Mouse (Mus musculus) intestine, postnatal 0 days (tissue): ENCODE measurements around the gene Adat3. TPM values are rescaled to one million over a fixed set of nuclear protein-coding genes. Genes with fewer than 3 reads are reported as not detected.

ENCODE experiments used
- ATAC-seq: fragments of 200-750 bp; cut with Nextera tagmentation; 2 replicates; pipeline ENCODE4 v1.8.0; 2017; ENCODE audit warnings: mild to moderate bottlenecking, moderate TSS enrichment, moderate library complexity
- H3K27ac ChIP-seq: fragments of 300-500 bp; sonication (generic); 2 replicates; pipeline ENCODE4 v1.5.1; 2014; ENCODE audit warnings: mild to moderate bottlenecking, low read depth, low read length, moderate library complexity
- H3K27me3 ChIP-seq: fragments of 300-500 bp; sonication (generic); replicated peaks from 2 replicates; pipeline ENCODE4 v1.6.1; 2014; ENCODE audit warnings: low read length, mixed read lengths; ENCODE audit not compliant: control insufficient read depth, insufficient read depth
- H3K36me3 ChIP-seq: fragments of 300-500 bp; sonication (generic); 2 replicates; pipeline ENCODE4 v1.6.1; 2014; ENCODE audit warnings: mild to moderate bottlenecking, moderate library complexity; ENCODE audit not compliant: control insufficient read depth, insufficient read depth
- H3K4me1 ChIP-seq: fragments of 300-500 bp; sonication (generic); replicated peaks from 2 replicates; pipeline ENCODE4 v1.6.1; 2014; ENCODE audit warnings: antibody characterized with exemption, low read length, mixed read lengths; ENCODE audit not compliant: control insufficient read depth, insufficient read depth
- H3K4me2 ChIP-seq: fragments of 300-500 bp; sonication (generic); replicated peaks from 2 replicates; pipeline ENCODE4 v1.6.1; 2014; ENCODE audit warnings: low read depth, mild to moderate bottlenecking, moderate library complexity
- H3K4me3 ChIP-seq: fragments of 300-500 bp; sonication (generic); 2 replicates; pipeline ENCODE4 v1.5.1; 2014; ENCODE audit warnings: low read depth, low read length
- H3K9ac ChIP-seq: fragments of 300-500 bp; sonication (generic); 2 replicates; pipeline ENCODE4 v1.6.1; 2014; ENCODE audit warnings: mild to moderate bottlenecking, low read depth, low read length
- H3K9me3 ChIP-seq: fragments of 300-500 bp; sonication (generic); 2 replicates; pipeline ENCODE4 v1.6.1; 2016; ENCODE audit warnings: mixed run types; ENCODE audit not compliant: control insufficient read depth
- CTCF ChIP-seq: sonication (generic); IDR thresholded peaks from 2 replicates; pipeline ENCODE4 v1.5.1; 2016; ENCODE audit warnings: low read depth, mild to moderate bottlenecking, control low read depth, antibody characterized with exemption, moderate library complexity
- WGBS: fragments of 180-500 bp; shearing (Covaris S2); extraction: QIAGEN DNeasy Blood & Tissue Kit; methylation state at CpG from one replicate; pipeline ENCODE4 v1.1.7; 2014; 5-methylcytosine and 5-hydroxymethylcytosine counted together
- polyA plus RNA-seq: library from polyadenylated mRNA; unstranded; fragments of >200 nt; fragmentation: Nextera tagmentation; extraction: Ambion mirVana; gene quantifications from 2 replicates; pipeline ENCODE4 v1.2.1, GENCODE M21; 2015

Gene Adat3
- polyA plus RNA-seq, 1 experiment from 2014 or later = 5.4 TPM

DNA sequence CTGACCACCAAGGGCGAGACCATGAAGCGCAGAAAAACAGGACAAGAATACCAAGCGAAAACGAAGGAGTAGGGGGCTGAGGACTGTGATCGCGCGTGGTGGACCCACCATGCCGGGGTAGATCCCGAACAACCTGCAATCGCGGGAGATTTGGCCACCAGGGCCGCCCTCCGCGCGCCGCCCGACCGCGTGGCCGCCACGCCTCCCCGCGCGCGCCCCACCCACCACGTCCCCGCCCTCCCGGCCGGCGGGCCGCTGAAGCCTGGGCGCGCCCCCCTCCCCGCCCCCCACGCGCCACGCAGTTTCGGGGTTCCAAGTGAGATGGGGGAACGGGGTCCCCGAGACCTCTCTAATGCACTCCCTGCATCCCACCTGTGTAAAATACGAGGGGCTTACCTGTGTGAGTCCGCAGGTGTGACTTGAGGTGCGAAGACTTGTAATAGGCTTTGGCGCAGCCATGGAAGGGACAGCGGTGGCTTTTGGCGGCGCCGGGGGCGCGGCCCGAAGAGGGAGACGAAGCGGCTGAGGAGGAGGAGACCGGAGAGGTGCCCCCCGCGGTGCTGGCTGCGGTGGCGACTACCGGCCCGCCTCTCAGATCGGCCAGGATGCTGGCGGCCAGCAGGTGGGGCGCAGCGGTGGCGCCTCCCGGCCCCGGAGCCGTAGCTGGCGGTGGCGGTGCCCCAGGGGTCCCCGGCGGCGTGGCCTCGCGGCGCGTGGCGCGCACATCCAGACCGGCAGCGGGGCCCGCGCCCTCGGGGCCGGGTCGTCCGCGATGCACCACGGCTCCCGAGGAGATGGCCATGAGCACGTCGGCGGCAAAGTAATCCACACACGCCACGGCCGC, 26.1 kb upstream of the Adat3 start:
- WGBS = under 1% methylated on average over 67 of the region's 96 CpGs
- peak; percentile 6; the same call in 1 of the 2 replicates for ATAC-seq
- no peaks in the 10 kb centered on the region for H3K9me3 ChIP-seq
- no peaks in the 10 kb centered on the region for H3K27me3 ChIP-seq
- TF ChIP-seq CTCF = peak; percentile 31
- H3K4me3 ChIP-seq = peak overlapping the region; percentile 75
- H3K27ac ChIP-seq = peak overlapping the region; percentile 86
- peak overlapping the region; percentile 96 for H3K4me2 ChIP-seq
- no peaks in the 10 kb centered on the region for H3K36me3 ChIP-seq
- peaks cover 8% of the 10 kb centered on the region; the same call in 1 of the 2 replicates for H3K4me1 ChIP-seq
- peak overlapping the region; percentile 59 for H3K9ac ChIP-seq

DNA sequence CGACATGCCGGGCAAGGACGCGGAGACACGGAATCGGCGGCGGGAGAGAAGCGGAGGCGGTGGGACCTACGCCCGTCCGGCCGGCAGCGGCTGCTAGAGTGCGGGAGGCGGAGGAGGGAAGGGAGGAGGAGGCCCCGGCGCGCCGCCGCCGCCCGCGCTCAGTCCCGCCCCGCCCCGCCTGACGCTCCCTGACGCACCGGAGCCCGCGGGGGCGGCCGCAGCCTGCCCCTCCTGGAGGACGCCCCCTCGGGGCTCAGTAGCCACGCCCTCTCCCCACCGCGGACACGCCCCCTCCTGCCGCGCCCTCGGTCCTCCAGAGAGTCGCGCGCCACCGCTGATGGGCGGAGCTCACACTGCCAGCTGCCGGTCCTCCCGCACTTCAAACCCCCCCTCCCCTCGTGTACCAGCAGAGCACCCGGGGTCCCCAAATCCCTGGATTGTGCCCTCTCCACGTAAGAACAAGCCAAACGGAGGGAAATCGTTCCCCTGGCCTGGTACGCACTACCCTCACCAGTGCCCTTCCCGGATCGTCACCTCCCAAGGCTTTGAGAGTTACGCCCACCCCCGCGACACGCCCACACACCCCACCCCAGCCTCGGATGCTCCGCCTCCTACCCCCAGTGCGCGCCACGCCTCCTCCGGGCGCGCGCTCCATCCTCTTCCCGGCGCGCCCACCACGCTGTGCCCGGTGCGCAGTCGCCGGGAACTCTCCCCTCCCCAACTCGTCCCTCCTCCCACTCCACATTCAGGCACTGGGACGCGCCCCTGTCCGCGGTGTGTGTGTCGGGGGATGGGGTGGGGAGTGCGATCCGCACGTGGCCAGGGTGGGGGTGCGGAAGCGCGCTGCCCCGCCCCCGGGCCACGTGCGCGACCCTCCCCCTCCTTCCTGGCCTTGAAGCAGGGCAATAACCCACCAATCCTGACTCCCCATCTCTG, 25.2 kb upstream of the Adat3 start, which contains the start of gene Klf16:
TSS of gene Klf16 (minus strand) at position 127 of the 936 bp plus-strand sequence.
- Histone ChIP-seq H3K9me3 (no peaks in the 10 kb centered on the region), H3K36me3 (peaks cover 5% of the 10 kb centered on the region; the same call in 1 of the 2 replicates), H3K9ac (peak within 1 kb of the TSS; percentile 59), H3K4me2 (peak within 1 kb of the TSS; percentile 96), H3K4me3 (peak within 1 kb of the TSS; percentile 75), H3K4me1 (peaks cover 3% of the 10 kb centered on the region; the same call in 1 of the 2 replicates), H3K27ac (peak within 1 kb of the TSS; percentile 86), H3K27me3 (no peaks in the 10 kb centered on the region)
- TF ChIP-seq CTCF = peak; percentile 14; the same call in 1 of the 2 replicates
- under 1% methylated on average over 56 of the region's 97 CpGs for WGBS
- ATAC-seq = peak; percentile 86

DNA sequence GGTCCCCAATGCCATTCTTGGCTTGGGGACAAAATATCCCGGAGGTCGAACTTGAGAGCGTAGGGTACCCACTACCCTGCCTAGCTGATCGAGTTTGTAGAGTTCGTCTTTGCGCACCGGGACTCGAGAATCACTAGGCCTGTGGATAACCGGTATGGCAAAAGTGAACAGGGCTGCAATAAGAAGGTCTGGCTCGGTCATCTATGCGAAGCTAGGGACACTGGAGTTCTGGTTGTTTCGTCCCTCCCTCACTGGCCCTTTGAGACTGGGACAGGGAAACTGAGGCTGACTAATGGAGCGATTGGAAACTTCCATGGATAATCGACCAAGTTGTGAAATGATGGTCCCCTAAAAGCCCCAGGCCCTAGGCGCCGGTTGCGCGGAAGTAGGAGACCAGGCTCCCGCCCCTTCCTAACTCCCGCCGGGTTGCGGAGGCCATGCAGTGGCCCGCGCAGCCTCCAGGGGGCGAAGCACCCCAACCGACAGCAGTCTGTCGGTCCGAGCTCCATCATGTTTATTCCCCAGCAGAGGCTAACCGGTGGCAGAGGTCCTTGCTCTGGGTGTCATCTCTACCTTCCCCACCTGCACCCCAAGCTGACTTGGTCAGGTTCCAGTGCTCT, 24.4 kb upstream of the Adat3 start:
- H3K9me3 ChIP-seq = no peaks in the 10 kb centered on the region
- peak; percentile 93 for TF ChIP-seq CTCF
- under 1% methylated on average over 29 of the region's 29 CpGs for WGBS

DNA sequence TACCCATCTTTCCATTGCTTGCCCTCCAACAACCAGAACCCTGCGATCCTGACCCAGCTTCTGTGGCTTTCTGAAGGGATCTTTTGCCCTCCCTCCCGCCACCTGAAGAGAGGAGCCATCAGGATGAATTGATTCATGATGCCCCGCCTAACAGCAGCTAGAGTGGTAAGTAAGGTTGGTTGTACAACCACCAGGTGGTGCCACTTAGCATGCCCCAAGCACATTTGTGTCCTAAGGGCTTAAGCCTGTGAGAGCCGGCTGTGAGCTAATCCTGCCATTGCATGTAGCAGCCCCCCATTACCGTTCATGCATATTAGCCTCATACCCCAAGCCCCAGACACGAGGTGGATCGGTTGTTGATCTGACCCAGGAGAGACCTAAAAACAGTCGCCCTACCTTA, 23.8 kb upstream of the Adat3 start:
- Histone ChIP-seq H3K27me3 (no peaks in the 10 kb centered on the region), H3K4me1 (peaks cover 3% of the 10 kb centered on the region; the same call in 1 of the 2 replicates), H3K9ac (no peak overlapping the region), H3K36me3 (peaks cover 13% of the 10 kb centered on the region; the same call in 1 of the 2 replicates), H3K27ac (peak overlapping the region; percentile 86; the same call in 1 of the 2 replicates), H3K4me3 (peak overlapping the region; percentile 75; the same call in 1 of the 2 replicates), H3K9me3 (no peaks in the 10 kb centered on the region), H3K4me2 (peak overlapping the region; percentile 96)
- peak; percentile 32 for ATAC-seq
- TF ChIP-seq CTCF = peak; percentile 87
- 8% methylated on average over 8 of the region's 8 CpGs for WGBS

More for the DNA sequence above, 24.4 kb upstream of the Adat3 start:
- Histone ChIP-seq H3K4me2 (peak overlapping the region; percentile 96), H3K4me1 (peaks cover 3% of the 10 kb centered on the region; the same call in 1 of the 2 replicates), H3K27me3 (no peaks in the 10 kb centered on the region), H3K27ac (peak overlapping the region; percentile 86), H3K36me3 (peaks cover 7% of the 10 kb centered on the region; the same call in 1 of the 2 replicates), H3K9ac (peak overlapping the region; percentile 34; the same call in 1 of the 2 replicates), H3K4me3 (peak overlapping the region; percentile 75)
- ATAC-seq = peak; percentile 59

DNA sequence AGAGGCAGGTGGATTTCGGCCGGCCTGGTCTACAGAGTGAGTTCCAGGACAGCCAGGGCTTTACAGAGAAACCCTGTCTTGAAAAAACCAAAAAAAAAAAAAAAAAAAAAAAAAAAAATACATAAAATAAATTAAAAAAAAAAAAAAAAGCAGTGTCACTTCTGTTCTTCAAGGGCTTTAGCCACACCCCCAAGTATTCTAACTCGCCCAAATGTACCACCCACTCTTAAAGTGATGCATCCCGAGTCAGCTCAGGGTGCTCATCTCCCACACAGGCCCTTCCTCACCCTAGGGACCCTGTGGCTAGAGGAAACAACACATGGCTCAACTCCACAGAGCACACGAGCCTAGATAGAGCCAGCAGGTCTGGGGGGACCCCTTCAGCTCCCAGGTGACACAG, 19.6 kb upstream of the Adat3 start:
- 82% methylated on average over 5 of the region's 5 CpGs for WGBS

More for the DNA sequence above, 19.6 kb upstream of the Adat3 start:
- TF ChIP-seq CTCF = no peak
- H3K4me1 ChIP-seq = peaks cover 4% of the 10 kb centered on the region; the same call in 1 of the 2 replicates
- no peak overlapping the region for H3K9ac ChIP-seq
- H3K27me3 ChIP-seq = no peaks in the 10 kb centered on the region
- no peak overlapping the region for H3K4me3 ChIP-seq
- no peaks in the 10 kb centered on the region for H3K9me3 ChIP-seq
- no peak overlapping the region for H3K27ac ChIP-seq
- no peak for ATAC-seq
- H3K4me2 ChIP-seq = no peak overlapping the region
- H3K36me3 ChIP-seq = peaks cover 41% of the 10 kb centered on the region; the same call in 1 of the 2 replicates
